Mouse (Mus musculus) cerebellum, postnatal 10 days (tissue): Measurements from ENCODE around the gene Fam178b.
A peak's percentile ranks its signal among the peaks of the same experiment; 100 is the strongest.
"Not testable (repeated sequence)": the region's sequence is repeated elsewhere in the genome, so short reads cannot be mapped to it uniquely, and the experiment has no call there.

Experiments used
- DNase-seq, 2 experiments: peaks; one replicate each; pipeline ENCODE4 v3.0.0; 2021; ENCODE audit warnings: mixed read lengths in 2 of 2

The Fam178b gene

DNA sequence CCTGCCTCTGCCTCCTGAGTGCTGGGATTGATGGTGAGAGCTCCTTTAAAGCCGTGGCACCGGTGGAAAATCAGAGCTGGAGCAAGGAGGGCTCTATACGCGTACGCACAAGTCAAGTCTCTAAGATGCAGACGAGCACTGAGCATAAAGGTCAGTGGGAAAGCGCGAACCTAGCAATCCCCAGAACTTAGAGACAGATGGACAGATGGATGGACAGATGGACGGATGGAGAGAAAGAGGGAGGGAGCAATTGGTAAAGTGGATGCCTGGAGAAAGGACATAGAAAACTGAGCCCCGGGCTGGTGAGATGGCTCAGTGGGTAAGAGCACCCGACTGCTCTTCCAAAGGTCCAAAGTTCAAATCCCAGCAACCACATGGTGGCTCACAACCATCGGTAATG lies 142.2 kb downstream of the Fam178b start:
- peak in 1 of 2 experiments; percentile 42 for DNase-seq

DNA sequence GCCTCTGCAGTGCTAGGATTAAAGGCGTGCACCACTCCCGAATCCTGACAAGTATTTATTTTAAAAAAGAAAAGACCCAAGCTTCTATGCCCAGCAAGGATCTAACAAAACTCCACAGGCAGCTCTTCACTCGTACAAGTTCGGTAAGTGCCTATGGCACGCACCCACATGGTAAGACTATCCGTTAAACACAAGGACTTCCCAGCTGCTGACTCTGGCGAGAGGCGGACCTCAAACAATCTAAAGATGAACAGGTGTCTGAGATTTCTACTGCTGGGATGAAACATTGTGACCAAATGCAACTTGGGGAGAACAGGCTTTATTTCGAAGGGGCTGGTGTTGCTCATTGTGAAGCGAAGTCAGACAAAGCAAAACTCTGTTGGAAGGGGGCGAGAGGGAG lies 142.9 kb downstream of the Fam178b start:
- no peak for DNase-seq

DNA sequence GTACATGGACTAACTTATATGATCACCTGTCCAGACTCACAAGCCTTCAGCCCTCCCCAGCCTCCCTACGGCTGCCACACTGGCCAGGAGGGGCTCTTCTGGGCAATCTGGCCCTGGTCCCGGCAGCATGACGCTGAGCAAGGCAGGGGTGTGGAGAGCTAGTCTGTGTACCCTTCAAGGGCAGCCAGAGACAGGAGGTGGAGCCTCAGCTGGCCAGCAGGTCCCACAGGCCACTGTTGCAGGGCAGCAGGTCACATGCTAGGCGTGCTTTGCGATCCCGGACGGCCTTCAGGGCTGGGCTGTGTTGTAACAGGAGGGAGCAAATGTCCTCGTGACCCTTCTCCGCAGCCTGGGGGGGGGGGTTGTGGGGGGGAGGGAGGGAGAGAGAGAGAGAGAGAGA lies 143.8 kb downstream of the Fam178b start, which contains the start of gene Gm42417:
Gm42417 (minus strand) TSS at position 244 of the 400 bp plus-strand sequence.
- DNase-seq = peak; percentile 61 to 79

DNA sequence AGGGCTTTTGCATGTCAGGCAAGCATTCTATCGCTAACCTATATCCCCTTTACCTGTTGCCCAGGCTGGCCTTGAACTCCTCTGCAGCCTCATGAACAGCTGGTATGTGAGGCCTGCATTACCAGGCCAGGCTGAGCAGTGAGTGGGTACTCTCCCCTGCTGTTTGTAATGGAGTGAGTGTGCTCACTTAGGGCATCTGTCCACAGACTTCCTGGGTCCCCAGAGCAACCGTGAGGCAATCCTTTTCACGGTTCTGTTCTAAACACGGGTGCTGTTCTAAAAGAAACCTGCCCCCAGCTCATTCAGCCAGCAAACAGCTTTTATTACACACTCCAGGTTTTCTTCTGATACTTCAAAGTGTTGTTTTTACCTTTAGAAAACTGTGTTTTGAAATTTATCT lies 144.3 kb downstream of the Fam178b start:
- no peak for DNase-seq

DNA sequence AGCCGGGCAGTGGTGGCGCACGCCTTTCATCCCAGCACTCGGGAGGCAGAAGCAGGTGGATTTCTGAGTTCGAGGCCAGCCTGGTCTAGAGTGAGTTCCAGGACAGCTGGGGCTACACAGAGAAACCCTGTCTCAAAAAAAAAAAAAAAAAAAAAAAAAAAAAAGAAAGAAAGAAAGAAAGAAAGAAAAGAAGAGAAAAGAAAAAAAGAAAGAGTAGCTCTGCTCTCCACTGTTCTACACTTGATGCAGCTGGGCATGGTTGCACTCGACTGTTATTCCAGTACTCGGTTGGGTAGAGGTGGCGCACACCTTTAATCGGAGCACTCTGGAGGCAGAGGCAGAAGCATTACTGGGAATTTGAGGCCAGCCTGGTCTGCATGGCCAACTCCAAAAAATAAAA lies 146.2 kb downstream of the Fam178b start, which contains the start of gene Ankrd23:
Ankrd23 (minus strand) TSS at position 101 of the 400 bp plus-strand sequence.
- not testable (repeated sequence) for DNase-seq

DNA sequence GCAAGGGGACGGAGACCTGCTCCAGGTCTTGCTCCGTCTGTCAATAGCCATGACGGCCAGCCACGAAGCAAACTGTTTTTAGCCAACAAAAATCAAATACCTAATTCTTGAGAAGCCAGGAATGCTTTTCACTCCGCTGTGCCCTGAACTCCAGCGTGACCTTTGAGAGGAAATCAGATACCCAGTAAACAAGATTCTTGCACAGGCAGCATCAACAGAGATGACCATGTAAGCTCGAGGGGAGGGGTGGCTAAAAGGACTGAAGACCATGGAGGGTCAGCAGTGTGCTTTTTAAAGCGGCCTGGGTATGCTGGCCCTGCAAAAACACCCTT lies 146.6 kb downstream of the Fam178b start:
- no peak for DNase-seq

DNA sequence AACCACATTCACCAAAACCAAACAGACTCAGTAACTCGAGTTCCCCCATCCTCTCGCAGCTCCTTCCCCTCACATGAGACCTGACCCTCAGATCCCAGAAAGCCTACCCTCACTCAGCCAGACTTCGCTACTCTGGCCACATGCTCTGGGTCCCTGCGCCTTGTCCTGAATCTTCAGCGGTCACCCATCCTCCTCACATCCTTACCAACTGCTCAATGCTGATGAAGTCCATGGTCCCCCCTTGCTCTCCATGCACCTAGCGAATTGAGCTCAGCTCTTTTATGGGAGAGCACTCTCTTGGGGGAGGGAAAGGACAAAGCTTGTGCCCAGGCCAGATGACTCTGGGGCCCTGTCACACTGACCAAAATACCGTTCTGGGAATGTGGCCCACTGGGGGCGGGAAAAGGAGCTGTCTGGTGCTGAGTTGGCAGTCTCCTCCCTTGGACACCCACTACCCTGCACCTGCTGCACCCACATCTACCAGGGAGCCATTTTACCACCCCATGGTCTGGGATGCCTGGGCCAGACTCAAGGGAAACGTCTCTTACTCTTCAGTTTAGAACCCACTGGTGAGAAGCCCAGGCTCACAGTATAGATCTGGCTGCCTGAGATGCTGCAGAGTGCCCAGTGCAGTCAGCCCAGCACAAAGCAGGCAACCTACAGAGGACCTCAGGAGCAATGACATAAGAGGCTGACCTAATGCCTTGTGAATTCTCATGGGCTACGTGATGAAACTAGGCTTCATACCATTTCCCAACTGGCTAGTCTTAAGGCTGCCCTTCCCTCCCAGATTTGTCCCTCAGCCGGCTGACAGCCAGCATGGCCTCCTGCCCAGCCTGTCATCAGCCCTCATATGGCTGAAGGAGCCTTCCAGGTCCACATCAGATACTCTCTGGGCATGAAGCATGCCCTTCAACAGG lies 147.2 kb downstream of the Fam178b start:
- peak; percentile 94 to 95 for DNase-seq

DNA sequence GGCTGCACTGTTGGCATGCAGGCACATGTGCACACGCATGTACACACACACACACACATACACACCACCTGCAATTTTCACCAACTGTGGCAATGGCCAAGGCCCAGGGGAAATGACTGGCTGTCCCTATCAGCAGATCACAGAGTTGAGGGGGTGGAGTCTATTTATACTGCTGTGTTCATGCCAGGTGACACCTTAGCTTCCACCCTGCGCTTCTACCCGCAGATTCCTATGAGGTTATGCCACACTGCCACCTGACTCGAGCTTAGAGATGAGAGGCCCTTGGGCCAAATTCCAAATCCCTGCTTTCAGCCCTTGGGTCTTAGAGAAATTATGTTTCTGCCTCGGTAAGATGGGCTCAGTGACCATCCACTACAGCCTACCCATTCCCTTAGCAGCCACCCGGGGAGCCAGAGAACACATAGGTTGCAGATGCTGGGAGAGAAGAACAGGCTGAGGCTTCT lies 148.4 kb downstream of the Fam178b start:
- peak in 1 of 2 experiments; percentile 42 for DNase-seq

DNA sequence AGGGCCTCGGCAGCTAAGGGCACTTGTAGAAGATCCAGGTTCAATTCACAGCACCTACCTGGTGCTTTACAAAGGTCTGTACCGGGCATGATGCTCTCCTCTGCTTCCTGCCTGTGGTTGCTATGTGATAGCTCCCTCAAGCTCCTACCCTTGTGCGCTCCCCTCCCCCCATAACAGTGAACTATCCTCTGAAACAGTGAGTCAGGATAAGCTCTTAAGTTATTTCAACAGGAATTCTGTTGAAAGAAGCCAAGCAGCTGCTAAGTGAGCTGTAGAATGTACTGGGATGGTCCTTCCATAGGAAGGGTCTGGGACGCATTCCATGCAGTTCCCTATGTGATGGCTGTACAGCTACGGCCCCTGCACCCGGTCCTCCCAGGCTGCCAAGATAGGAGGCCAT lies 149.4 kb downstream of the Fam178b start:
- no peak for DNase-seq

DNA sequence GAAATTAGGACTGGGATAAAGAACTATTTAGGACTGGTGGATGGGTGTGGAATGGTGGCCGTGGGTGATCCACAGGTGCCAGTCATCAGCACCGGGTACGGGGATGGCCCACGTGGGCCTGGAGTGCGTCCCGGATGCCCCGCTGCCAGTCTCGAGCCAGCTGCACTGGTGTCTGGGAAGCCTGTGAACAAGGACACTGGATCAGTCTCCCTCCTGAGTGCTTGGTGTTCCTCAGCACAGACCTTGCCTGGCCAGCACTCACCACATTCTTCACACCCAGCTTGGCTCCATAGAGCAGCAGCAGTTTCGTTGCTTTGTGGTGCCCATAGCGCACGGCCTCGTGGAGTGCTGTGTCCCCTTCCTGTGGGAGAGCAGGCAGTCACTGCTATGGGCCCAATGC lies 151.5 kb downstream of the Fam178b start:
- no peak for DNase-seq

DNA sequence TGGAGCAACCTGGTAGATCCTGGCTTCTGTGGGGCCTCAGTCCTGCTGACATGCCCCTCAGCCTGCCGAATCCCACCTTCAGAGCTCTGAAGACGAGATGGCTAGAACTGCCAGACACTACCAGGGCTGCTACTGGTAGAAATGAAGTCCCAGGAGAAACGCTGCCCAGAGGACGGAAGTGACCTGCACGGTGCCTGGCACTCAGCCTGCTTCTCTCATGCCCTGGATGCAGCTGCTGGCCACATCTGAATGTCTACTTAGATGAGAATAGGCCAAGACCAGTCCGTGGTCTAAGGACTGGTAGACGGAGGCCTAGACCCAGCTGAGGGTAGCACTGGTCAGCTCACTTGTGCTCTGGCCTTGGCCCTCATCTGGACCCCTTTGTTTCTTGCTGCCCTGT lies 152.0 kb downstream of the Fam178b start:
- no peak for DNase-seq

DNA sequence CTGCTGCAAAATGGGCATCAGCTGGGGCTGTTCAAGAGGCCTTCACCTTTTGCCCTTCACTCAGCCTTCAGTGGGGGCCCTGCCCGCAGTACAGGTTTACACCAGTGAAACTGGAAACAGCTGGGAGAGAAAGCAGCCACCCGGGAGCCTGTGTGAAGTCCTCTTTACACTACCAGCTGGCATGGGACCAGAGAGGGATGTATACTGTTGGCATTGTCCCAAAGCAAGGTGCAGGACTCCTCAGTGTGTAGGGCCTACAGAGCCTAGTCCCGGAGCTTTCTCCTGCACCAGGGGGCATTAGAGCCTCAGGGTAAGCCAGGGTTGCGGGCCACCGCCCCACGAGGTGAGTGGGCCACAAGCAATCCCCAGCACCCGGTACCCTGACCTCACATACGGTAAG lies 152.5 kb downstream of the Fam178b start:
- no peak for DNase-seq

DNA sequence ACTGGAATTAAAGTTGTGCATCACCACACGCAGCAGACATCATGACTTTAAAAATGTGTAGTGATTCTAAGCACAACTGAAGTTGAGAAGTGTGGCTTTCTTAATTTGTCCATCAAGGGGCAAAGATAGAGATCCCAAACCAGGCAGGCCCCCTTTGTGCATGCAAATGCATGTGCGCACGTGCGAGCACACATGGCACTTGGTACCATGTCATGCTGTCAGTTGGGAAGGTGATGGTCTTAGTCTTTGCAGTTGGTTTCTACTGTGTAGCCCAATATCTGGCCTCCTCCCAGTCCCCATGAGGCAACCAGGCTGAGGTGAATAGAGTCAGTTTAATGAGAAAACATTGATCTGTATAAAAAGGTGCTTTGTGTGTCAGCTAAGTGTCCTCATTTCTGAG lies 153.1 kb downstream of the Fam178b start:
- no peak for DNase-seq

DNA sequence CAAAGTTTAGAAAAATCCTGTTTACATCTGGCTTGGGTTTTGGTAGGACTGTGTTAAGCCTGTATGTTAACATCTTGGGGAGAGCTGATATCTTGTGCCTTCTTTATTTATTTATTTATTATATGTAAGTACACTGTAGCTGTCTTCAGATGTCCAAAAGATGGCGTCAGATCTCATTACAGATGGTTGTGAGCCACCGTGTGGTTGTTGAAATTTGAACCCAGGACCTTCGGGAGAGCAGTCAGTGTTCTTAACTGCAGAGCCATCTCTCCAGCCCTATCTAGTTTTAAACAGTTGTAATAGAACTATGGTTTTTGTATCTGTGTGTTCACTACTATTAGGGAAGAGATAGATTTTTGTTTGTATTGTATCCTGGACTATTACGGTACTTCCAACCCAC lies 153.7 kb downstream of the Fam178b start:
- DNase-seq = no peak

DNA sequence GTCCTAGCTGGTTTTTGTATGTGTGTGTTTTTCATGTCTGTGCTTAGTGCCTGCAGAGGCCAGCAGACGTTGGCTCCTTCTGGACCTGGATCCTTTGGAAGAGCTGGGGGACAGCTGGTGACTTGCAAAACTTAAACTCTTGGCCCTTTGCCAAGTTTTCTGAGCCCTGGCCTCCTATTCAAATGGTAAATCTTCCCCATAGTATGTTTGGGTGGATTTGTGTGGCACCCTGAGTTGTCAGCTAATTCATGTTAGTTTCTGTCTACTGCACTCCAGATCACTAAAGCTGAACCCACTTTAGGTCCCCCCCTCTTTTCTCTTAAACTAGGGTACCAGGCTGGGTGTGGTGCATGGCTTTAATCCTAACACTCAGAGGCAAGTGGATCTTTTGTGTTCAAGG lies 154.6 kb downstream of the Fam178b start:
- peak; percentile 74 to 81 for DNase-seq

DNA sequence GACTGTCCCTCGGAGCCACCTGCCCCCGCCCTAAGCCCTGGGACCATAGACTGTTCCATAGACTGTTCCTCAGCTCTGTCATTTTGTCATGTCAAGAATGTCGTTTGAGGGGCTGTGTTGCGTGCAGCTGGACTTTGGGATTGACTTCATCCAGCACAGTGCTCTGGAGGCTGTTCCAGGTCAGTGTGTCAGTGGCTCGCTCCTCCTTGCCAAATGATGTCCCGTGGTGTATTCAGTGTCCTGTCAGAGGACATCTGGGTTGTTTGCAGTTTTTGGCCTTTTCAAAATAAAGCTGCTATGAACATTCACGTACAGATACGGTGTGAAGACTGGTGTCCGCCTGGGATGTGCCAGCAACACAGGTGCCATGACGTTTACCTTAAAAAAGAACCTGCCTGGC lies 156.1 kb downstream of the Fam178b start:
- DNase-seq = peak in 1 of 2 experiments; percentile 18

DNA sequence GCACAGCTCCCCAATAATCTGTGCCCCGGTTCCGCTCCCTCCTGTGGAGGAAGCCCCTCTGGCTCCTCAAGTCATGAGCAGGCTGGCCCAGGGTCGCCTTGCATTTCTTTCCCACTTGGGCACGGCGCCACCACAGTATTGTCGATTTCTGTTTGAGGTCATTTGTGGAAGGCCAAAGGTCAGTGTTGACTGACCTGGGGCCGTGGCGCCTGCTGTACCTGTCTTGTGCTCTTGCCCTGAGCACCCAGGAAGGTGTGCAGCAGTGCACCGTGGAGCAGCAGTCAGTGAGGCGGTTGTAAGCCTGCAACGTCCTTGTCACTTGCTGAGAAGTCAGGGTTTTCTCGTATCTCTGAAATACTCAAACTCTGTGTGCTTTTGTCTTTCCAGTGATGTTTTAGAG lies 157.2 kb downstream of the Fam178b start:
- no peak for DNase-seq

DNA sequence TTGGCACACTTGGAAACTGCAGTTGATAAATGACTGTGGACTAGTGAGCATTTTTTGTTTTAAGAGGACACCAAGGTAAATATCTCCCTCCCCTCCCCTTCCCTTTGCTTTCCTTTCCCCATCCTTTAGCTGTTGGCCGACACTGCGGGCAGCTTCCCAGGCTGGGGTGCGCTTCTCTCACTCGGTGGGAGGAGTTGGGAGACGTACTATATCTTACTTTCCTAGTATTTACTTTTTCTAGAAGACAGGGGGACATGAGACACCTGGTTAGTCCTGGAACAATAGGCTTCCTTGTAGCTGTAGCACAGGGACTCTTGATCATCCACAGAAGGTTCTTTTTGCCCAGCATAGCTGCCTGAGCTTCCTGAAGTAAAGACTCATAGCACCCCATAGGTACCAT lies 158.9 kb downstream of the Fam178b start:
- DNase-seq = no peak

DNA sequence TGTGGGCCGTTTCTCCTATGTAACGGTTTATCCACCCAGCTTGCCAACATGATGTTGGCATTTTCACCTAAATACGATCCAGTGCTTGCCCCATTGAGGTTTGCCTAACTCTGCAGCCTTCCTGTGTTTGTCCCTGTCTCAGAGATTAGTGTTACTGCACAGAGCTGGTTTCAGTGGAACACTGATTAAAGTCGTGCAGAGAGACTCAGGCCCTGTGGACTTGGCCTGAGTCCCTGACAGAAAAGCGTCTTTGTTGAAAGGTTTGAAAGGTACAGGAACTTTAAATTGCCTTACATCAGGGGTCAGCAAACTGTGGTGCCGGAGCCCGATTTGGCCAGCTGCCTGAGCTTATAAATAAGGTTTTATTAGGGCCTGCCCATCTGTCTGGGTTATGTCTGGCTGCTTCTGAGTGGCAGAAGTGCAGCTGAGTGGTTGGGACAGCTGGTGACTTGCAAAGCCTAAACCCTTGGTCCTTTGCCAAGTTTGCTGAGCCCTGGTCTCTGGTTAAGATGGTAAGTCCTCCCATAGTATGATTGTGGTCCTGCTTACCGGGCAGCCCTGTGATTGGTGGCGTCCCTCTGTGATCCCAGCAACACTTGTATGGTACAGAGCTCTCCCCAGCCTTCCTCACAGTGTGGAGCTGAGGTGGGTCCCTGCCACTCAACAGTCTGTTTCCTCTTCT lies 159.5 kb downstream of the Fam178b start:
- DNase-seq = peak; percentile 84 to 85

DNA sequence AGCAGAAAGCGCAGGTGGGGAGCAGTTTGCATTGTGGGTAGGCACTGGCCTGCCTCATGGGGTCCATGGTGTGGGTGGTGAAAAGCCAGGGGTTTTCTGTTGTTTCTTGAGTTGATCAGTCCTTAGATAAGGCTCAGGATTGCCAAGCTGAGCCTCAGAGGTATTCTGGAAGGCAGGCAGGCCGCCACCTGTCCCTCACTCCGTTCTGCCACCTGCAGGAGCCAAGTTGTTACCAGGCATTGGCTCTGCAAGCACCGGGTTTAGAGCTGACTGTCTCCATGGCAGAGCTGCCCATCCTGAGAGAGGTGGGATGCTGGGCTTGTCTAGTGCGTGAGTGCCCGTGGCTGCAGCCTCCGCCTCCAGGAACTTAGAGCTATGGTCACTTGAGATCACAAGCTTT lies 160.8 kb downstream of the Fam178b start:
- no peak for DNase-seq

DNA sequence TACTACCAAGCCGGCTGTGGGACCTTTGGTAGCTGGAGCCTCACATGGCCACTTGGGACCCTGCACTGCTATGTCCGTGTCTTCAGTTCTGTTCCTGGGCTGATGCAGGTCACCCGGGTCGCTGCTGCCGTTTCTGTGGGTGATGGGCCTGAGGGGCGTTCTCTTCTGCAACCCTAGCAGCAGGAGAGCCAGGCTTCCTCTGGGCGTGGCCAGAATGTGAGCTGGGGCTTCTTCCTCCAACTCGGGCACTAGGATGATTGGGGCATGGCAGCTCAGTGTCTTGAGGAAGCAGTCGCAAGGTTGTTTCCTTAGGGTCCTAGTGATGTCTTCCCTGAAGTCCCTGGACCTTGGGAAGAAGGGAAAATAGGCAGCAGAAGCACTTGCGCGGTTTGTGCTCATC lies 163.4 kb downstream of the Fam178b start:
- DNase-seq = no peak

DNA sequence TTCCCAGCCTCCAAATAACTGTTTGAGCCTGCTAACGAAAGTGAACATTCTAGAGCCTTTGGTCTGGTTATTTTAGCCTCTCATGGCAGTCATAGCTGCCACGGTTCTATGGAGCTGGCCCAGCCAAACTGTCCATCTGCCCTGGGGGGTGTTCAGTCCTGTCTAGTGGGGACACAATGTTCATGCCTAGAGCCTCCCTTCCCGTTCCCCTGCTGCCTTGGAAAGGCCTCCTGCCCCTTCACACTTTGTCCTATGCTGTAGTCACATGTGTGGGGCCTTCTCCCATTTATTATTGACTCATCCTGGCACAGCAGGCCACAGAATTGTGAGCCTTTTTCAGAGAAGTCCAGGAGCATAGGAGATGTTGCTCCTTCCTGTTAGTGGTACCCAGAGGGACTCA lies 164.7 kb downstream of the Fam178b start:
- DNase-seq = no peak

DNA sequence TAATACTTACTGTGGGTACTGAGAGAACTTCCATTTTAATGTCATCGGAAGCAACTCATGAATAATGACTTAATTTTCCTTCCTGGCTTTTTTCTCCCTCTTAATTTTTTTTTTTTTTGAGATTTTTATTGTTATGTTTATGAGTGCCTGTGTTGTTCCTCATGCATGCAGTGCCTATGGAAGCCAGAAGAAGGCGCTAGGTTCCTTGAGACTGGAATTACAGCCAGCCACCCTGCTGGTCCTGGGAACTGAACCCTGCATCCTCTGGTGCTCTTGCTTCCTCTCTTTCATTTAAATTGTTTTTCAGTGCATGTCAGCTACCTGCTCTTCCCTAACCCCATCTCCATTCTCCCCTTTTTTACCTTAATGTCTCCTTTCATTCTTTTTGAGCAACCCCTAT lies 169.3 kb downstream of the Fam178b start:
- peak; percentile 83 to 85 for DNase-seq

DNA sequence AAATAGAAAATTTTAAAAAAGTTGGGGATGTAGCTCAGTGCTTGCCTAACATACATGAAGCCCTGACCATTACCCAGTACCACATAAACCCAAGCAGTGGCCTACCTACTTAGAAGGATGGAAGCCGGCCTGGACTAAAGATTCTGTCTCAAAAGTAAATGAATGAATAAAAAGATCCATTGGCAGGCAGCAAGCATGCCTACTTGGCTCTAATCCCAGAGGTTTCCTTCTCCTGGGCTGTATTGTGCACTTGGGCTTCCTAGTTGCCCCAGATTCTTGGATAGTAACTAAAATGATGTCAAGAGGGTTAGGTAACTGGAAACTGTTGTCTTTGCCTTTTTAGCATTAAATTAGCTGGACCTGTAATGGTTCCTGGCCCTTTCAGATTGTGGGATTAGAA lies 169.7 kb downstream of the Fam178b start:
- peak in 1 of 2 experiments; percentile 65 for DNase-seq
